Mouse (Mus musculus) forebrain, embryonic 11.5 days (tissue): ENCODE measurements around the gene Zfp37. TPM values are rescaled to one million over a fixed set of nuclear protein-coding genes. Genes with fewer than 3 reads are reported as not detected.
"Not testable (repeated sequence)": the region's sequence is repeated elsewhere in the genome, so short reads cannot be mapped to it uniquely, and the experiment has no call there.

ENCODE experiments used
- ATAC-seq: fragments of 200-750 bp; cut with Nextera tagmentation; replicated peaks from 2 replicates; pipeline ENCODE4 v1.8.0; 2017; ENCODE audit warnings: moderate TSS enrichment; ENCODE audit not compliant: low FRiP score
- DNase-seq: peaks from one replicate; pipeline ENCODE4 v3.0.0-alpha.2; 2017; ENCODE audit warnings: low spot score
- H3K27ac ChIP-seq: fragments of 300-500 bp; sonication (generic); 2 replicates; pipeline ENCODE4 v1.5.1; 2014; ENCODE audit warnings: low read depth, low read length
- H3K27me3 ChIP-seq: fragments of 300-500 bp; sonication (generic); 2 replicates; pipeline ENCODE4 v1.6.1; 2014; ENCODE audit warnings: mild to moderate bottlenecking, low read length, mixed read lengths; ENCODE audit not compliant: control insufficient read depth, insufficient read depth
- H3K36me3 ChIP-seq: fragments of 300-500 bp; sonication (generic); 2 replicates; pipeline ENCODE4 v1.6.1; 2014; ENCODE audit warnings: mild to moderate bottlenecking, low read length, moderate library complexity, mixed read lengths; ENCODE audit not compliant: control insufficient read depth, insufficient read depth
- H3K4me1 ChIP-seq: fragments of 300-500 bp; sonication (generic); replicated peaks from 2 replicates; pipeline ENCODE4 v1.6.1; 2014; ENCODE audit warnings: low read length, mixed read lengths; ENCODE audit not compliant: control insufficient read depth, insufficient read depth
- H3K4me2 ChIP-seq: fragments of 300-500 bp; sonication (generic); 2 replicates; pipeline ENCODE4 v1.6.1; 2014; ENCODE audit warnings: low read depth, mild to moderate bottlenecking, low read length, moderate library complexity, mixed read lengths; ENCODE audit not compliant: severe bottlenecking
- H3K4me3 ChIP-seq: fragments of 300-500 bp; sonication (generic); 2 replicates; pipeline ENCODE4 v1.5.1; 2014; ENCODE audit warnings: low read depth, low read length
- H3K9ac ChIP-seq: fragments of 300-500 bp; sonication (generic); 2 replicates; pipeline ENCODE4 v1.6.1; 2014; ENCODE audit warnings: low read length
- H3K9me3 ChIP-seq: fragments of 300-500 bp; sonication (generic); 2 replicates; pipeline ENCODE4 v1.6.1; 2016; ENCODE audit warnings: low read length, mixed read lengths; ENCODE audit not compliant: control insufficient read depth
- WGBS: fragments of 180-500 bp; shearing (Covaris S2); extraction: QIAGEN DNeasy Blood & Tissue Kit; methylation state at CpG from one replicate; pipeline ENCODE4 v1.1.7; 2014; 5-methylcytosine and 5-hydroxymethylcytosine counted together
- polyA plus RNA-seq: library from polyadenylated mRNA; unstranded; fragments of >200 nt; fragmentation: Nextera tagmentation; extraction: Ambion mirVana; gene quantifications from 2 replicates; pipeline ENCODE4 v1.2.1, GENCODE M21; 2014

Zfp37 gene
- polyA plus RNA-seq, 1 experiment from 2014 or later = 28.7 TPM

DNA sequence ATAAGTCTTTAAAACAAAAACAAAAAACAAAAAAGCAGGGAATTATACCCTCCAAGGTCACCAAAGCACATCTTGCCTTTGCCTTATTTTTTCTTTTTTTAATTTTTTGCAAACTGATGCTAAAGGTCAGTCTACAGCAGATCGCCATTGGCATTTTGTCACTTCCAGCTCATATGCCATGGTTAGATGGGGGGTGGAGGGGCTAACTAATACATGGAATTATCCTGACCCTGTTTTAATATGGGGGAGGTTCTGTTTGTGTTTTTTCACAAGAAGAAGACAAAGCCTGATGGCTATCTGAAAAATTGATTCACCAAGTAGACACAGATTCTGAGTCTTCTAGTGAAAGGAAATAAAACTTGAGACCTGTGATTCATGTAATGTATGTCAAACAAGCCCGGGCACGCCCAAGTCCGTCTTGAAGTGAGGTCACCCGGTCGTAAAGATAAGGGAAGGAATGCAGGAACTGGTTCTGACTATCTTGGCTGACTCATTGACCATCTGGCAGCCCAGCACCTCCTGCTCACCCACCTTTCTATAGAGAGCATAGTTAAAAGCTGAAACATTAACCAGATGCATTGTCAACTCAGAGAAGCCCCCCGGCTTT lies 30.8 kb downstream of the Zfp37 start:
- peaks cover 2% of the 10 kb centered on the region; the same call in 1 of the 2 replicates for H3K9me3 ChIP-seq
- ATAC-seq (no peak), DNase-seq (no peak)
- WGBS = 96% methylated on average over 7 of the region's 7 CpGs
- H3K4me1 ChIP-seq = no peaks in the 10 kb centered on the region
- H3K4me3 ChIP-seq = no peak overlapping the region
- no peak overlapping the region for H3K4me2 ChIP-seq
- H3K27me3 ChIP-seq = no peaks in the 10 kb centered on the region
- H3K27ac ChIP-seq = no peak overlapping the region
- H3K36me3 ChIP-seq = peaks cover 49% of the 10 kb centered on the region
- H3K9ac ChIP-seq = no peak overlapping the region

DNA sequence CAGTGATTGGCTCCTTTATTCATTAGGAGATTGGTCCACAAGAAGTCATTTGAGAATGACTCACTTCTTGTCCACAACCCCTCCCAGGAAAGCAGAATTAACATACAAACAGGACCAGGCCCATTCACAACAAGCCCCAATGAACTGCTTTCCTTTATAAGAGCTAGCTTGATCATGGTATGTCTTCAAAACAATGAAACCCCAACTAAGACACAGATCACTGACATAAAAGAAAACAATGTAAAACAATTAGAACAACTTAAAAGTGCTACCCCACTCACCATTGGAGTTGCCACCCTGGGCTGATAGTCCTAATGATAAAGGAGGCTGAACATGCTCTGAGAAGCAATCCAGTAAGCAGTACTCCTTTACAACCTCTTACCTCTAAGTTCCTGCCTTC lies 42.1 kb downstream of the Zfp37 start:
- H3K27ac ChIP-seq = no peak overlapping the region
- peaks cover 47% of the 10 kb centered on the region for H3K36me3 ChIP-seq
- no peaks in the 10 kb centered on the region for H3K4me1 ChIP-seq
- no peak for DNase-seq
- no peak for ATAC-seq
- H3K4me2 ChIP-seq = no peak overlapping the region
- H3K9ac ChIP-seq = no peak overlapping the region
- H3K4me3 ChIP-seq = no peak overlapping the region
- H3K27me3 ChIP-seq = no peaks in the 10 kb centered on the region
- H3K9me3 ChIP-seq = peaks cover 37% of the 10 kb centered on the region

DNA sequence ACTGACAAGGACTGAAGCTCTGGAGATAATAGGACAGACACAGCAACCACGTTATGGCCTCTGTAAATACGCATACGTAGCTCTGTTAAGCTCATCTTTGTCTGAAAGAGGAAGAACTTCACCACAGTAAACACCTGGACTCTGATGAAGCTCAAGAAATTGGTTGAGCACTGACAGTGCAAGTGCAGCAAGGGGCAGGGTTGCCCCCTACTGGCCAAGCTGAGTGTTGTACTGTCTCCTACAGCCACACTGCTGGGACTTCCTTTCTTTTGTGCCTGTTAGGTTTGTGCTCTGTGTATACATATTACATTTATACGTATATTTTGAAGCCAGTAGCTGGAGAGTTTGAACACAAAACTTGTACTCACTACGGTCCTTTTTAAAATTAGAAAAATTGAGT lies 53.6 kb downstream of the Zfp37 start:
- ATAC-seq (no peak), DNase-seq (no peak)
- Histone ChIP-seq H3K4me3 (no peak overlapping the region), H3K36me3 (no peaks in the 10 kb centered on the region), H3K9ac (no peak overlapping the region), H3K9me3 (no peaks in the 10 kb centered on the region), H3K4me2 (no peak overlapping the region), H3K27ac (no peak overlapping the region), H3K4me1 (no peaks in the 10 kb centered on the region), H3K27me3 (no peaks in the 10 kb centered on the region)
- 42% methylated on average over 5 of the region's 5 CpGs for WGBS

DNA sequence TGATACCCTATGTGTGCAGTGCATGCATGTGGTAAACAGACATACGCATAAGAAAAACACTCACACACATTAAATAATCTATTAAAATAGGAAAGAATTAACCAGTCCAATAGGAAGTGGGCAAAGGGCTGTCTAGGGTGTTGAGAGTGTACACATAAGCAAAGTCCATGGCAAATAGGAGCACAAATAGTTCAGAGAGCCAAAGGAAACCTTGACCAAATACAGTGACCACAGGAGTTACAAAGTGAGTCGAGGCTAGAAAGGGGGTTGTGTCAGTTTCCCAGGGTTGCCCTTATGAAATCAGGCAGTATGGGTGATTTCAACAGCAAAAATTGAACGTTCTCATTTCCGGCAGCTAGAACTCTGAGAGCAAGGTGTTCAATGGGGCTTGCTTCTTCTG lies 56.4 kb downstream of the Zfp37 start:
- H3K9ac ChIP-seq = no peak overlapping the region
- no peak overlapping the region for H3K4me3 ChIP-seq
- H3K9me3 ChIP-seq = no peaks in the 10 kb centered on the region
- no peak for ATAC-seq
- no peak overlapping the region for H3K4me2 ChIP-seq
- no peaks in the 10 kb centered on the region for H3K4me1 ChIP-seq
- no peaks in the 10 kb centered on the region for H3K36me3 ChIP-seq
- H3K27me3 ChIP-seq = no peaks in the 10 kb centered on the region
- WGBS = 86% methylated on average over 4 of the region's 4 CpGs
- no peak overlapping the region for H3K27ac ChIP-seq
- no peak for DNase-seq

DNA sequence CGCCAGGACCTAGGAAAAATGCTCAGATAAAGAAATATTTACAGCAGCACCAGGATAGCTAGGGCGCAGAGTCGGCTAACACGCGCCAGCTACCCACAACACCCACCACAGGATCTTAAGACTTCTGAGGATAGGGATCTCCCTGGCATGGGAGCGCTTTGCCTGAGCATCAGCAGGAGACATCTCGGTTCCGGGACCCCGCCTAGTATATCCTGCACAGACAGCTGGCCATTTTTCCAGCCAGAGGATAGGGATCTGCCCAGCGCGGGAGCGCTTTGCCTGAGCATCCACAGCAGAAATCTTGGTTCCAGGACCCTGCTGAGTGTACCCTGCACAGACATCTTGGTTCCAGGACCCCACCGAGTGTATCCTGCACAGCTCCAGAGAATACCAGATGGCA lies 63.2 kb downstream of the Zfp37 start:
- not testable (repeated sequence) for H3K9ac ChIP-seq, H3K4me1 ChIP-seq, H3K9me3 ChIP-seq, H3K4me2 ChIP-seq, H3K27ac ChIP-seq, H3K36me3 ChIP-seq, ATAC-seq, DNase-seq, H3K4me3 ChIP-seq, H3K27me3 ChIP-seq
- 95% methylated on average over 13 of the region's 13 CpGs for WGBS

DNA sequence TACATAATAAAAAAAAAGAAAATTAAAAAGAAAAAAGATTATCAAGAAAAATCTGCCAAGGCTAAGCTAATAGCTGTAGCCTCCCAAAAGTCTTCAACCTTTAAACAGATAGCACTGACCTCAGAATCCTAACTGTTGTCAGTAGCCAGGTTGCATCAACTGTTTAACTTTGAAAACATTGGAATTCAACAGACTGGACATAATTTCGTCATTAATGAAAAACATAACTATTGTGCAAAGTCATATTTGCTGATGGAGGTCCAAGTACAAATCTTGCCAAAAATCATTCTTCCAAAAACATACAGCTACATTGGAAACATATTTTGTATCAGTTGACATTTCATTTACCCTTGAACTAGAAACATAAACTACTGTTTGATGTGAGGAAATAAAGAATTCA lies 72.4 kb downstream of the Zfp37 start:
- no peak overlapping the region for H3K27ac ChIP-seq
- H3K9me3 ChIP-seq = no peaks in the 10 kb centered on the region
- no peak overlapping the region for H3K4me3 ChIP-seq
- H3K27me3 ChIP-seq = no peaks in the 10 kb centered on the region
- H3K36me3 ChIP-seq = no peaks in the 10 kb centered on the region
- 82% methylated on average over 1 of the region's 1 CpGs for WGBS
- H3K4me2 ChIP-seq = no peak overlapping the region
- ATAC-seq (no peak), DNase-seq (no peak)
- no peak overlapping the region for H3K9ac ChIP-seq
- H3K4me1 ChIP-seq = no peaks in the 10 kb centered on the region

DNA sequence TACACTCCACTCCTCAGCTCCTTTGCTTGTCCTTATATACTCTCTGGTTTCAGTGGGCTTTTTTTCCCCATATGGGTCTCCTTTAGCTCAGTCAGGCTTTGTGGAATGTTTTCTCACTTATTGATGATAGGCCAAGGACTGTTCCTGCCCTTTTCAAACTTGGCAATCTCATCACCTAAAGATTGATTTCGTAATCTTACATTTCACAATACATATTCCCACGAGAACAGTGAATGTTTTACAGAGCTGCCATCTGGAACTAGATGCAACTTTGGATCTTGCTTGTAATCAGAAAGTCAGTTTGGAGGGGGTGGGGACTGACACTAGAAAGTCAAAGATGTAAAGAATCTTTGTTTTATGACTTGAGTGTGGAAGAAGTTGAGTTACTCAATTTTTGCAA lies 80.0 kb downstream of the Zfp37 start, which contains the start of gene Mup21:
Gene Mup21, minus strand, starts transcription at position 53 of the 400 bp plus-strand sequence.
- WGBS = 84% methylated on average over 2 of the region's 2 CpGs
- ATAC-seq (no peak), DNase-seq (no peak)
- Histone ChIP-seq H3K4me2 (no peak within 1 kb of the TSS), H3K4me1 (no peaks in the 10 kb centered on the region), H3K27me3 (no peaks in the 10 kb centered on the region), H3K36me3 (no peaks in the 10 kb centered on the region), H3K4me3 (no peak within 1 kb of the TSS), H3K27ac (no peak within 1 kb of the TSS), H3K9ac (no peak within 1 kb of the TSS), H3K9me3 (no peaks in the 10 kb centered on the region)

Other genes starting within 250 kb of the Zfp37 start
- not detected in 2 replicates for gene Mup20, start 176.9 kb downstream of the Zfp37 start, polyA plus RNA-seq
- gene Mup3, start 143.7 kb downstream of the Zfp37 start, polyA plus RNA-seq = not detected in 2 replicates
- gene Mup21, start 80.2 kb downstream of the Zfp37 start, polyA plus RNA-seq = not detected in 2 replicates
- 7.9 and 8.9 TPM in 2 replicates for gene Slc31a2, start 31.5 kb upstream of the Zfp37 start, polyA plus RNA-seq
- 18.5 and 23.4 TPM in 2 replicates for gene Fkbp15, start 129.5 kb upstream of the Zfp37 start, polyA plus RNA-seq
- gene Slc31a1, start 129.7 kb upstream of the Zfp37 start, polyA plus RNA-seq = 49.9 and 51.7 TPM in 2 replicates
- gene Cdc26, start 177.6 kb upstream of the Zfp37 start, polyA plus RNA-seq = 185 and 190 TPM in 2 replicates
- gene Prpf4, start 177.8 kb upstream of the Zfp37 start, polyA plus RNA-seq = 34.9 and 35.7 TPM in 2 replicates
- not detected in 2 replicates for gene Rnf183, start 204.2 kb upstream of the Zfp37 start, polyA plus RNA-seq
- 11.5 and 14.3 TPM in 2 replicates for gene Wdr31, start 239.8 kb upstream of the Zfp37 start, polyA plus RNA-seq
- gene Bspry, start 249.0 kb upstream of the Zfp37 start, polyA plus RNA-seq = 0.96 and 0.98 TPM in 2 replicates